Mouse (Mus musculus) heart, embryonic 16.5 days (tissue): Measurements from ENCODE around the gene Slc1a4. TPM values are rescaled to one million over a fixed set of nuclear protein-coding genes. Genes with fewer than 3 reads are reported as not detected.
A peak's percentile ranks its signal among the peaks of the same experiment; 100 is the strongest.

Experiments
- ATAC-seq: fragments of 200-750 bp; cut with Nextera tagmentation; replicated peaks from 2 replicates; pipeline ENCODE4 v1.8.0; 2017; ENCODE audit warnings: moderate number of reproducible peaks; ENCODE audit not compliant: insufficient read depth, low FRiP score; ENCODE audit errors: extremely low read depth
- H3K27ac ChIP-seq: fragments of 300-500 bp; sonication (generic); 2 replicates; pipeline ENCODE4 v1.5.1; 2014; ENCODE audit warnings: mild to moderate bottlenecking, low read length, control low read depth, moderate library complexity
- H3K27me3 ChIP-seq: fragments of 300-500 bp; sonication (generic); 2 replicates; pipeline ENCODE4 v1.6.1; 2014; ENCODE audit warnings: low read length, mixed read lengths; ENCODE audit not compliant: control insufficient read depth, insufficient read depth
- H3K36me3 ChIP-seq: fragments of 300-500 bp; sonication (generic); 2 replicates; pipeline ENCODE4 v1.6.1; 2014; ENCODE audit not compliant: control insufficient read depth, insufficient read depth
- H3K4me1 ChIP-seq: fragments of 300-500 bp; sonication (generic); 2 replicates; pipeline ENCODE4 v1.6.1; 2014; ENCODE audit warnings: low read length, mixed read lengths; ENCODE audit not compliant: control insufficient read depth, insufficient read depth
- H3K4me2 ChIP-seq: fragments of 300-500 bp; sonication (generic); 2 replicates; pipeline ENCODE4 v1.6.1; 2014; ENCODE audit warnings: low read depth, mild to moderate bottlenecking, control low read depth, low read length
- H3K4me3 ChIP-seq: fragments of 300-500 bp; sonication (generic); 2 replicates; pipeline ENCODE4 v1.5.1; 2014; ENCODE audit warnings: mild to moderate bottlenecking, control low read depth, low read length
- H3K9ac ChIP-seq: fragments of 300-500 bp; sonication (generic); 2 replicates; pipeline ENCODE4 v1.6.1; 2014; ENCODE audit warnings: low read length, control low read depth
- H3K9me3 ChIP-seq: fragments of 300-500 bp; sonication (generic); replicated peaks from 2 replicates; pipeline ENCODE4 v1.6.1; 2016; ENCODE audit warnings: low read length; ENCODE audit not compliant: control insufficient read depth
- WGBS: fragments of 180-500 bp; shearing (Covaris S2); extraction: QIAGEN DNeasy Blood & Tissue Kit; methylation state at CpG from one replicate; pipeline ENCODE4 v1.1.7; 2014; 5-methylcytosine and 5-hydroxymethylcytosine counted together
- polyA plus RNA-seq: library from polyadenylated mRNA; unstranded; fragments of >200 nt; fragmentation: Nextera tagmentation; extraction: Ambion mirVana; gene quantifications from 2 replicates; pipeline ENCODE4 v1.2.1, GENCODE M21; 2015

Slc1a4 gene
- polyA plus RNA-seq, 1 experiment from 2014 or later, result 8.3 TPM

GRCm38 (mm10) chr11:20313576-20313975 is 18.9 kb downstream of the Slc1a4 start:
- no peak for ATAC-seq
- 94% methylated on average over 8 of the region's 8 CpGs for WGBS
- no peak overlapping the region for H3K4me2 ChIP-seq
- no peak overlapping the region for H3K27ac ChIP-seq
- H3K9me3 ChIP-seq, result no peaks in the 10 kb centered on the region
- H3K4me1 ChIP-seq, result peaks cover 4% of the 10 kb centered on the region; the same call in 1 of the 2 replicates
- H3K36me3 ChIP-seq, result no peaks in the 10 kb centered on the region
- H3K27me3 ChIP-seq, result no peaks in the 10 kb centered on the region
- no peak overlapping the region for H3K4me3 ChIP-seq
- no peak overlapping the region for H3K9ac ChIP-seq

GRCm38 (mm10) chr11:20309044-20309443 is 23.5 kb downstream of the Slc1a4 start:
- Histone ChIP-seq H3K36me3 (peaks cover 10% of the 10 kb centered on the region; the same call in 1 of the 2 replicates), H3K4me2 (no peak overlapping the region), H3K4me3 (no peak overlapping the region), H3K27me3 (no peaks in the 10 kb centered on the region), H3K9ac (no peak overlapping the region), H3K27ac (peak overlapping the region; percentile 68), H3K9me3 (no peaks in the 10 kb centered on the region), H3K4me1 (no peaks in the 10 kb centered on the region)
- 61% methylated on average over 5 of the region's 5 CpGs for WGBS
- no peak for ATAC-seq

GRCm38 (mm10) chr11:20307409-20307808 is 25.1 kb downstream of the Slc1a4 start:
- peaks cover 10% of the 10 kb centered on the region; the same call in 1 of the 2 replicates for H3K36me3 ChIP-seq
- no peak overlapping the region for H3K27ac ChIP-seq
- H3K4me1 ChIP-seq, result no peaks in the 10 kb centered on the region
- H3K4me2 ChIP-seq, result no peak overlapping the region
- WGBS, result 86% methylated on average over 3 of the region's 3 CpGs
- no peaks in the 10 kb centered on the region for H3K9me3 ChIP-seq
- no peaks in the 10 kb centered on the region for H3K27me3 ChIP-seq
- no peak for ATAC-seq
- no peak overlapping the region for H3K9ac ChIP-seq
- no peak overlapping the region for H3K4me3 ChIP-seq

- no peaks in the 10 kb centered on the region for H3K4me1 ChIP-seq
- no peak overlapping the region for H3K4me3 ChIP-seq
- no peaks in the 10 kb centered on the region for H3K9me3 ChIP-seq
- H3K36me3 ChIP-seq, result peaks cover 10% of the 10 kb centered on the region; the same call in 1 of the 2 replicates
- no peak for ATAC-seq
- 55% methylated on average over 1 of the region's 1 CpGs for WGBS
- H3K4me2 ChIP-seq, result no peak overlapping the region
- no peak overlapping the region for H3K9ac ChIP-seq
- no peaks in the 10 kb centered on the region for H3K27me3 ChIP-seq
- no peak overlapping the region for H3K27ac ChIP-seq
Observed at GRCm38 (mm10) chr11:20305641-20306040, 26.9 kb downstream of the Slc1a4 start.

- WGBS, result 74% methylated on average over 6 of the region's 6 CpGs
- no peak overlapping the region for H3K4me2 ChIP-seq
- H3K4me3 ChIP-seq, result no peak overlapping the region
- ATAC-seq, result no peak
- no peak overlapping the region for H3K27ac ChIP-seq
- H3K36me3 ChIP-seq, result peaks cover 10% of the 10 kb centered on the region; the same call in 1 of the 2 replicates
- H3K4me1 ChIP-seq, result peaks cover 3% of the 10 kb centered on the region; the same call in 1 of the 2 replicates
- no peaks in the 10 kb centered on the region for H3K9me3 ChIP-seq
- no peaks in the 10 kb centered on the region for H3K27me3 ChIP-seq
- H3K9ac ChIP-seq, result no peak overlapping the region
Observed at GRCm38 (mm10) chr11:20304341-20304740, 28.2 kb downstream of the Slc1a4 start.

GRCm38 (mm10) chr11:20301332-20301731 is 31.2 kb downstream of the Slc1a4 start:
- no peak overlapping the region for H3K27ac ChIP-seq
- no peaks in the 10 kb centered on the region for H3K9me3 ChIP-seq
- H3K9ac ChIP-seq, result no peak overlapping the region
- WGBS, result 73% methylated on average over 4 of the region's 4 CpGs
- no peak overlapping the region for H3K4me2 ChIP-seq
- H3K4me3 ChIP-seq, result no peak overlapping the region
- H3K27me3 ChIP-seq, result no peaks in the 10 kb centered on the region
- H3K36me3 ChIP-seq, result peaks cover 6% of the 10 kb centered on the region; the same call in 1 of the 2 replicates
- ATAC-seq, result no peak
- peaks cover 3% of the 10 kb centered on the region; the same call in 1 of the 2 replicates for H3K4me1 ChIP-seq

- WGBS, result 84% methylated on average over 6 of the region's 6 CpGs
- peaks cover 3% of the 10 kb centered on the region; the same call in 1 of the 2 replicates for H3K4me1 ChIP-seq
- 0 out of 2 replicates have a peak, but pooled peaks cover under 1% of the 10 kb centered on the region for H3K36me3 ChIP-seq
- no peak overlapping the region for H3K4me2 ChIP-seq
- no peaks in the 10 kb centered on the region for H3K9me3 ChIP-seq
- ATAC-seq, result no peak
- H3K27ac ChIP-seq, result no peak overlapping the region
- no peak overlapping the region for H3K9ac ChIP-seq
- no peaks in the 10 kb centered on the region for H3K27me3 ChIP-seq
- H3K4me3 ChIP-seq, result no peak overlapping the region
Observed at GRCm38 (mm10) chr11:20300850-20301249, 31.7 kb downstream of the Slc1a4 start.

GRCm38 (mm10) chr11:20299900-20300299 is 32.6 kb downstream of the Slc1a4 start:
- H3K27ac ChIP-seq, result no peak overlapping the region
- no peaks in the 10 kb centered on the region for H3K27me3 ChIP-seq
- WGBS, result 49% methylated on average over 6 of the region's 6 CpGs
- peaks cover 3% of the 10 kb centered on the region; the same call in 1 of the 2 replicates for H3K4me1 ChIP-seq
- no peak overlapping the region for H3K4me2 ChIP-seq
- H3K36me3 ChIP-seq, result no peaks in the 10 kb centered on the region
- no peaks in the 10 kb centered on the region for H3K9me3 ChIP-seq
- no peak overlapping the region for H3K9ac ChIP-seq
- no peak overlapping the region for H3K4me3 ChIP-seq
- ATAC-seq, result peak; percentile 37; the same call in 1 of the 2 replicates

GRCm38 (mm10) chr11:20284463-20284862 is 48.0 kb downstream of the Slc1a4 start:
- no peaks in the 10 kb centered on the region for H3K36me3 ChIP-seq
- H3K4me1 ChIP-seq, result no peaks in the 10 kb centered on the region
- WGBS, result 78% methylated on average over 3 of the region's 3 CpGs
- no peak overlapping the region for H3K27ac ChIP-seq
- no peaks in the 10 kb centered on the region for H3K9me3 ChIP-seq
- no peak overlapping the region for H3K9ac ChIP-seq
- no peak for ATAC-seq
- no peak overlapping the region for H3K4me2 ChIP-seq
- no peak overlapping the region for H3K4me3 ChIP-seq
- H3K27me3 ChIP-seq, result no peaks in the 10 kb centered on the region
